Mouse (Mus musculus): Measurements from ENCODE around the gene Slc16a9.

The Slc16a9 gene

DNA sequence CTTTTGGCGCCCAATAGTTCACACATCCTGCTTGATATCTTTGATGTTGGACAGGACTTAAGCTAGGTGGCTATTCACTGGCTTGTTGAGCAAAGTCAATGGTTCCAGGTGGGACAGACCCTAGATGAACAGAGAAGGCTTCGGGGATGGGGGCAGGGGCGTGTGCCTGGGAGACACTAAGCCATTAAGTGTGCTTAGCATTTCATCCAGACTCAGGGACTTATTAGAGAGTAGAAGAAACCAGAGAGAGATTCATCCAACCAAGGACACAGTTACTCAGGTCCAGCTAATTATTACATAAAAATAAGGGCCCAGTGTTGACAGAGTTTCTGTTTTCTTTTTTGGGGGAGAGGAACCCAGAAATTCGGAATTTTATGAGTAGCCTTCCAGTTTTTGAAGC, 5.5 kb downstream of the Slc16a9 start:
- DNase-seq (ENCODE audit: low read depth, low spot score), result no peak

DNA sequence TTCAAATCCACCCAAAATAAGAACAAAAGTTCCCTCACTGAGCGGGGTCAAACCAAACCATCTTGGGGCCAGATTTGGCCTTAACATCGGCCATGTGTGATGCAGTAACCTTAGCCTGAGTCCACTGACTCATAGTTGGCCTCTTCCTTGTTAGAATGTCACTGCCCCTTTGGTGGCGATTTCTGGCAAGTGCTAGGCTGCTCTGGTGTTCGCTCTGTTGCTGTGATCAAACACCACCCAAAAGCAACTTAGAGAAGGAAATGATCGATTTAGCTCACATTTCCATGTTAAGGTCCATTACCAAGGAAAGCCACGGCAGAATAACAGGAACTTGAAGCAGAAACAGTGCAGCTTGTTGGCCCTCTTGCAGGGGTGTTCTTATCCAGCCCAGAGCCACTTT, 5.9 kb downstream of the Slc16a9 start:
- no peak for DNase-seq (ENCODE audit: low read depth, low spot score)

DNA sequence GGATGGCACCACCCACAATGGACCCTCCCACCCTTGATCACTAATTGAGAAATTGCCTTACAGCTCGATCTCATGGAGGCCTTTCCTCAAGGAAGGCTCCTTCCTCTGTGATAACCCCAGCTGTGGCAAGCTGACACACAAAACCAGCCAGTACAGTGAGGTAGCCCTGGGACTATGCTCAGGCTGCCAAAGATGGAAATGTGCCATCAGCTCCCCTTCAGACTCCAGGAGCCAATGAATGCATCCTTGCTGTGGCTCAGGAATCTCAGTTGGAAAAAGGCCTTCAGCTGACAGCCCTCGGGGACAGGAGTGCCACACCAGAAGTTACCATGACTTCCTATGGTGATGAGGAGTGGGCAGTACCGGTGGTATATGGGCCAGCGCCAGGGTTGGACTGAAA, 9.8 kb downstream of the Slc16a9 start:
- DNase-seq (ENCODE audit: low read depth, low spot score), result no peak

DNA sequence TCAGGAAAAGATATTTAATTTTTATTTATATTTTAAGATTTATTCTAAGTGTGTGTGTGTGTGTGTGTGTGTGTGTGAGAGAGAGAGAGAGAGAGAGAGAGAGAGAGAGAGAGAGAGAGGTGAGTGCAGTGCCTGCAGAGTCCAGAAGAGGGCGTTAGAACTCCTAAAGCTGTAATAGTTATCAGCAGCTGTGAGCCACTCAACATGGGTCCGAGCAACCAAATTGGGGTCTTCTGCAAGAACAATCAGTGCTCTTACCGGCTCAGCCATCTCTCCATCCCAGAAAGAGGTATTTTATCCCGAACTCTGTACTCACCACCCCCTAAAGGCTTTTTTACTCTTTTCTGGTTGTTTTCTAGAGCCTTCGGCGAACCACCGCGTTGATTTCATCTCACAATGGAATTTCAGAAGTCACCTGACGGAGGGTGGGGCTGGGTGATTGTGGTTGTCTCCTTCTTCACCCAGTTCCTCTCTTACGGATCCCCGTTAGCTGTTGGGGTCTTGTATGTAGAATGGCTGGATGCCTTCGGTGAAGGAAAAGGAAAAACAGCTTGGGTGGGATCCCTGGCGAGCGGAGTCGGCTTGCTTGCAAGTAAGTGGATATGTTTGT, 10.8 kb downstream of the Slc16a9 start:
- DNase-seq (ENCODE audit: low read depth, low spot score), result no peak

DNA sequence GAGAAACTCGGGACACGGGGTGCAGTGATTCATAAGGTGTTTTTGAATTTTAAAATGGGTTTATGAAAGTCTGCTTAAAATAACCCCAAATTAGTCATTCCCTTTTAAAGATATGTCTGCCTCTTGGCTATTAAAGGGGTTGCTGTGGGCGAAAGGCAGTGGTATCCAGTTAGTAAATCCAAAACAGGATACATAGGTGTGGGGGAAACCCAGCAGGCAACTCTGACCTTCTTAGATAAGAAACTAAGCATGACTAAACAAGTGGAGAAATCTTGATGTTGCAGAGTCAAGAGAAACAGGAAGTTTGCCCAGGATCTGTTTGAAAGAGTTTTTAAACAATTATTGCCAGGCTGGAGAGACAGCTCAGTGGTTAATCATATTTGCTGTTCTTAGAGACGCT, 12.1 kb downstream of the Slc16a9 start:
- peak; percentile 29 for DNase-seq (ENCODE audit: low read depth, low spot score)

DNA sequence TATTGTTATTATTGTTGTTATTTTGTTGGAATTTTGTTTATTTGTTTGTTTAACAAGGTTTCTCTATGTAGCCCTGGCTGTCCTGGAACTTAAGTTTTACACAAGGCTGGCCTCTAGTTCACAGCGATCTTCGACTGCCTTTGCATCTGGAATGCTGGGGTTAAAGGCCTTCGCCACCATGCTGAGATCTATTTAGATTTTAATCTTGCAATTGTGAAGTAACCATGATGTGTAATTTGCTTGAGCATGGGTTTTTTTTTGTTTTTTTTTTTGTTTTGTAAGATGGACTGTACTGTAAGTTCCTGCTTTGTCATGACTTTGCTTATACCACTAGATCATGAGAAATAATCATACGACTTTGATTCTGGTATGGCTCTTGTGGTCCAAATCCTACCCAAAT, 16.0 kb downstream of the Slc16a9 start:
- DNase-seq (ENCODE audit: low read depth, low spot score), result no peak

DNA sequence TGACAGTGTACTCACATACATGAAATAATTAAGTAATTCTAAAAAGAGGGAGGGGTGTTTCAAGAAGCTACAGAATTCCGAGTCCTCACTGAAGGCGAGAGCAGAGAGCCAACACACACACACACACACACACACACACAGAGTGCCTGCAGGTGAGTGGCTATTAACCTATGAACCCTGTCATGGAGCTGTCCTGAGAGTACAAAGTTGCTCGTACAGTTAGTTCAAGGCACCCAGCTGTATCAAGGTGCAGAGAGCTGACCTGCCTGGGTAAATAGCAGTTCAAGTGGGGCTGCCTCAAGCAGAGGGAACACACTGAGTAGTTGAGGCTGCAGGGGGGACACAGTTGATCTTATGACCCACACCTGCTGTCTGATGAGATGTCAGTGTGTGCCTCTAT, 17.2 kb downstream of the Slc16a9 start:
- no peak for DNase-seq (ENCODE audit: low read depth, low spot score)

DNA sequence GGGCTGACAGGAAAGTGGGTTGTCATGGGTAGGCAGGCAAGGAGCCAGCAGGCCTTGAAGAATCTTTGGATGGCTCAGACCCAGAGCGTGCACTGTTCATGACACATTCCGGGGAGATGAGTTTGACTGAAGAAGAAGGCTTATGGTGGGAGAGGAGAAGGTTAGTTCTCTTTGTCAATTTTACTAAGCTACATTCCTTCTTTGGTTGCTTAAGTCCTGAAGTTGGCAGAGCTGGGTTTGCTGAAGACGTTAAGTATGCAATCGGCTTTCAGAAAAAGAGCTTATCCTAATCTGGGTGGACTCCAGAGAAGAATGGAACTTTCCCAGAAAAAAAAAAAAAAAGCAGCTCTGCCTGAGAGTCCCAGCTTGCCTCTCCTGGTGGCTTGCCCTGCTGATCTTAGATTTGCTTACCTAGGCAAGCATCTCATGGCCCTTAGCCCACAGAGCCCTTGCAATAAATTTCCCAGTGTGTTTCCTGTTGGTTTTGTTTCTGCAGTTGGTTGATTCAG, 18.8 kb downstream of the Slc16a9 start:
- DNase-seq (ENCODE audit: low read depth, low spot score), result no peak

DNA sequence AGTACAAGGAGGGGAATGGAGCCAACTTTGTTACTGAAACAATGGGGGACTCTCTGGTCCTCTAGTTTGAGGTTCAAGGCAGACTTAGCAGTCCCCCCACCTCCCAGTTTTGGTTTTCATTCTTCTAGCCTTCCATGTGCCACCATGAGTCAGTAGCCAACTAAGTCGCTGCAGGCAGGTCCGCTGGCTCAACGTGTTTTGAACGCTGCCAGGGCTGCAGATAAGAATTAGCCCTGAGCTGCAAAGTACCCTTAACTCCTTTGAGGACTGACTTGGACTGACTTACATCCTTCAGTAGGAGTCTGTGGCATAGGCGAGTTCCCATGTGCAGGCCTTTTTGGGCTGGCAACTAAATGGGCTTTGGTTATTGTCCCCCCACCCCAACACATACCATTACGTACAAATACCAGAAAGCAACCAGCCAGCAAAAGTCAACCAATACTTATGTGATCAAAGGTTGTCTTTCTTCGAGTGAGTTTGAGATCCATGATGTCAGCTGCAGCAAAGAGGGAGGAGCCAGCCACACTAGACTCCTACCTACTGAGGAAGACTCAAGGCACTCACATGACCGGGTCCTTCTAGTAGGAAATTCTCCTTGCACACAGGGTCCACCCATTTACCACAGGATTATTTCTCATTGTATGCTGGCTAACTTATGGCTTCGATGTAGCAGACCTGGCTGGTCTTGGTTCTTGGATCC, 19.6 kb downstream of the Slc16a9 start:
- no peak for DNase-seq (ENCODE audit: low read depth, low spot score)

DNA sequence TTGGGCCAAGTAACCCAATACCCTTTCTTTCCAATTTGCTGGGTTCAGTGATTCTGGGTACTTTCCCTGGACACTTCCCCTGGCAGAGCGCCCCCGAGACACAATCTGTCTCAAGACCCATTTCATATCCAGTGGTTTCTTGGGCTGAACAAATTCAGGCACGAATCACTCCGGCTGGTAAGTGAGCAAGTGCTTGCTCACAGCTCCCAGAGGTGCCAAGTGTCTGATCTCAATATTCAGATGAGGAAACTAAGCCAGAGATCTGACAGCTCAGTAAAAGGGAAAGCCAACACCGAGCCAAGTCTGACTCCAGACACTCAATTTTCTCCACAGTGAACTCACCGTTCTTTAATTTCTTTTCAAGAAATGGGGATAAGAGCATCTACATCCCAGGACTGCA, 21.6 kb downstream of the Slc16a9 start:
- no peak for DNase-seq (ENCODE audit: low read depth, low spot score)

DNA sequence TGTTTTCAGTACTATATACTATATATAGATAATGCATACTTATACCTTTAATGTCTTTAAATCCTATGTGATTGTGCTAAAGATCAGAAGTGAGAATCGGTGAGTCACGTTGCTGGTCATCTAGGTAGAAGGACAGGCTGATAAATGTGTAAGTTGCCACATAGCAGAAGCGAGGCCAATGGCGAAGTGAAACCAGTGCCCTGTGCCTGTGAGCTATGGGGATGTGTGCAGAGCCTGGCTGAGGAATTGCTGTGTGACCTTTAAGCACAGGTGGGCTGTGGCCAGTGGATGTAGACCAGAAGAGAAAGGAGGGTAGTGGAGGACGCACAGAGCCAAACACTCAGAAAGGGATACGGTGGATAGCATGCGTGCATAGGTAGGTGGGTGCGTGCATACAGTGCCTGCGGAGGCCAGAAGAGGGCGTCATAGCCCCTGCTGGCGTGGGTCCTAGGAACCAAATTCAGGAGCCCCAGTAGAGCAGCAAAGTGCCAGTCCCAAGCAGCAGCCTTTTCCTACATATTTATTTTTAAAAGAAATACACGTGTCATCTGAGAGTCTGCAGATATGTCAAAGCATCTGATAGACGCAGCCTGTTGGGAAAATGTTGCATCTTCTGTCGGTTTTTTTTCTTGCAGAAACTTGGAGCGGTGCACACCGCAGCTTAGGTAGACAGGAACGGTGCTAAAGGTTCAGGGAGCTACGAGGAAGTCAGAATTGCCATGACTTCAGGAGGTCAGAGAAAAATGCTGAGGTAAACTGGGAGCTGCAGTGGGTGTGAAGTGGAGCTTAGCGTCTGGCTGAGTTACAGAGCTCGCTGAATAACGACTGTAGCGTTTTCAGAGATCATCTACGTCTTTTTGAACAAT, 23.9 kb downstream of the Slc16a9 start:
- DNase-seq (ENCODE audit: low read depth, low spot score), result peak; percentile 19

DNA sequence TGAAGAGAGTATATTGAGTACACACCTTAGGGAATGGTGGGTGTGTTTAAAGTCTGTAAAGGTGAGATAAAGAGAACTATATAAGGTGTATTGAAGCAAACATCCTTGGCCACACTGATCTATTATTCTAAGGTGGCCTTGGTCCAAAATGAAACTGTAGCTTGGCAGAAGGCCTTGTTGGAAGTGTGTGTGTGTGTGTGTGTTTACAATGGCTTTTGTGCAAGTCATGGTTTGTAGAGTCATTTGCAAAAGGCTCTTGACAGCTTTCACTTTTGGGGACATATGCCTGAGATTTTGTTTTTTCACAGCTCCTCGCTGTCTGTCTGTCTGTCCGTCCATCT, 24.5 kb downstream of the Slc16a9 start:
- no peak for DNase-seq (ENCODE audit: low read depth, low spot score)

DNA sequence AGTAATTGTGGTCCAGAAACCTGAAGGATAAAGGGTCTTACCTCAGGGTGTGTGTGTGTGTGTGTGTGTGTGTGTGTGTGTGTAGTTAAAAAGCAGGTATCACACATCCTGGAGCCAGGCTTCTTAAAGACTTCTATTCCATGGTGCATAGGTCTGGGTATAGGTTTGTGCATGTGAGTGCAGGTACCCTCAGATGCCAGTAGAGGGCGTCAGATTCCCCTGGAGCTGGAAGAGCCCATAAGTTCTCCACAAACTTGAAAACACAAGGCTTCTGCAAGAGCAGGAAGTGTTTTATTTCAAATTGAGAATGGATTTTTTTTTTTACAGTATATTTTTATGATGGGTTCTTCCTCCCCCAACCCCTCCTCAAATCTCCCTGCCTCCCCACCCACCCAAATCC, 31.8 kb downstream of the Slc16a9 start:
- DNase-seq (ENCODE audit: low read depth, low spot score), result no peak

DNA sequence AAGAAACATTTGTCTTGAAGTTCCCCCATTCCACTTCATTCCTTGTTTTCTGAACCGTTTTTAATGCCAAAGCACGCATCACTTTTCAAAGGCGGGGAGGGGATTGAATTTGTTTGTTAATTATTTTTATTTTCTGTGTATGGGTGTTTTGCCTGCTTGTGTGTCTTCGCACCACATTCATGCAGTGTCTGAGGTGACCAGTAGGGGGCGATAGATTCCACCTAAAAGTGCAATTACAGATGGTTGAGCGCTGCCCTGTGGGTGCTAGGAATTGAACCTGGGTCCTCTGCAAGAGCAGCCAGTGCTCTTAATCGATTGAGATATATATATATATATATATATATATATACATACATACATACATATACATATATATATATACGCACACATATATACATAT, 34.4 kb downstream of the Slc16a9 start:
- peak; percentile 23 for DNase-seq (ENCODE audit: low read depth, low spot score)

DNA sequence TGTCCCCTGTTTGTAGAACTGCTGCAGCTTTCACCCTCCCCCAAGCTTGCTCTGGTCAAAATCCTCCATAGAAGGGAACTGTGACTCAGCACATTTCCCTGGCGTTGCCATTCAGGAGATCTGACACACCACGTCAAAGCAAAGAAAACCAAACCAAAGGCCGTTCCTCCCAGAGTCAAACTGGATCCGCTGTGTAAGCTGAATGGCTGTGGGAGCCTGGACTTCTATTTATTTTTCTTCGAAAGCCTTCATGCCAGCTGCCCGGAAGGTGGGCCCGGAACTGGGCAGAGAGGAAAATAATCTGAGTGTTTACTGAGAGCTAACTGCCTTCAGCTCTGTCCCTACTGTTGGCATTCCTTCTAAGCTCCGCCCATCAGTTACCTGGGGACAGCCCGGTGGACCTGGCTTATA, 42.9 kb downstream of the Slc16a9 start:
- no peak for DNase-seq (ENCODE audit: low read depth, low spot score)

DNA sequence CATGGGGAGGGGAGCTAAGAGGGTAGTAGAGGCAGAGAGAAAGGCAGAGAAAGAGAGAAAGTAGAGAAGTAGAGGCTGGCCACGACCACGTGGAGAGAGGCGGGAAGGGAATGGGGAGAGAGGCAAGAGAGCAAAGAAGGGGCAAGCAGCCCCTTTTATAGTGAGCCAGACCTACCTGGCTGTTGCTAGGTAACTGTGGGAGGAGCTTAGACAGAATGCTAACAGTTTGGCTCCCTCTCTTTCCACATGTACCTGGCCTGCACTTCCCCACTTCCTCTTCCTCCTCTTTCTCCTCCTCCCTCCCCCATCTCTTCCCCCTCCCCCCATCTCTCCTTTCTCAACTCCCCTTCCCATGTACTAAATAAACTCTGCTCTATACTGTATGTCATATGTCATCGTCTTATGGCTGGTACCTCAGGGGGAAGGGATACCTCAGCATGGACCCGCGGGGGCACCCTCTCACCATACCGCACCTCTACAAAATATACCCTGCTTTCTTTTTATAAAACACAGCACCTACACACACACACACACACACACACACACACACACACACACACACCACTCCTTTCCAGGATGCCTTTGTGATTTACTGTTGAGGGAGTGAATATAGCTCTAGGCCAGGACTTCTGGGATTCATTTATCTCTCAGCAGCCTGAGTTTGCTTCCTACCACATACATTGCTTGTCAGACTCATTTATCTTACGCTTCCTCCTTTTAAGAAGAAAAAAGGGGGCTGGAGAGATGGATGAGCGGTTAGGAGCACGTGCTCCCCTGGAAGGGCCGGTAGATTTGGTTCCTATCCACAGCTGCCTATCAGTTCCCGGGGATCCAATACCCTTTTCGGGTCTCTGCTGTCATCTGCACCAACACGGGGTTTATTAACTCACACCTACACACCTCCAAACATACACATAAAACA, 43.8 kb downstream of the Slc16a9 start:
- DNase-seq (ENCODE audit: low read depth, low spot score), result no peak

DNA sequence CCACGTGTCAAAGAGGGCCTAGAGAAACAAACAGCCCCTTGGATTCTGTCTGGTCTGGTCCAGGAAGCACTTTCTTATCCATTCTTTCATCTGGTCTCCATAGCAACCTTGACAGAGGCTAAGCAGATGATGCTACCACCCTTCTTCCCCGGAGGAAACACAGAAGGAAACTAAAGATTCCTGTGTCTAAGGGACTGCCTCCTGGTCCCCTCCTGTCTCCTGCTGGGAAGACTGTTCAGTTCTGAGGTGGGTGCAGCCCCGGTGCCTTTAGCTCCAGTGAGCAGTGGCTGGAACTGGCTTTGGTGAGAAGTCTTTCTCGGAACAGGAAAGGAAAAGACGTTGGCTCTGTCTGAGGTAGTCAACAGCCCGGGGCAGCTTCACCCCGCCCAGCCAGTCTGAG, 47.1 kb downstream of the Slc16a9 start:
- DNase-seq (ENCODE audit: low read depth, low spot score), result no peak

DNA sequence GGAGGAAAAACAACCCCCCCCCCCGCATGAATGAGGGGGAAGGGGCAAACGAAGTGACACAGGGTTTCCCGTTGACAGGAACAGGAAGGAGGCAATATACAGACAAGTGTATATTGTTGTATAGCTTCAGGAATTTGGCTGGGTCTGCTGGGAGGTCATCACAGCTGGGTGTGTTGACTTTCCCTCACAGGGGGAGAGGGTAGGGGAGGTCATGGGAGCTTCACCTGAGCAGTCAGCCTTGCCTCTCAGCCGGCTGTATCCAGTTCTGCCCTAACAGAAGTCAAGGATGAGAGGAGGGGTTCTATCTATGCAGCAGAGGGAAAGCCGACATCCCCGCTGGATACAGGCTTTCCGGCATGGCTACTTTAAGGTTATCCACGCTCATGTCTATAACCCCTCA, 49.2 kb downstream of the Slc16a9 start:
- no peak for DNase-seq (ENCODE audit: low read depth, low spot score)

DNA sequence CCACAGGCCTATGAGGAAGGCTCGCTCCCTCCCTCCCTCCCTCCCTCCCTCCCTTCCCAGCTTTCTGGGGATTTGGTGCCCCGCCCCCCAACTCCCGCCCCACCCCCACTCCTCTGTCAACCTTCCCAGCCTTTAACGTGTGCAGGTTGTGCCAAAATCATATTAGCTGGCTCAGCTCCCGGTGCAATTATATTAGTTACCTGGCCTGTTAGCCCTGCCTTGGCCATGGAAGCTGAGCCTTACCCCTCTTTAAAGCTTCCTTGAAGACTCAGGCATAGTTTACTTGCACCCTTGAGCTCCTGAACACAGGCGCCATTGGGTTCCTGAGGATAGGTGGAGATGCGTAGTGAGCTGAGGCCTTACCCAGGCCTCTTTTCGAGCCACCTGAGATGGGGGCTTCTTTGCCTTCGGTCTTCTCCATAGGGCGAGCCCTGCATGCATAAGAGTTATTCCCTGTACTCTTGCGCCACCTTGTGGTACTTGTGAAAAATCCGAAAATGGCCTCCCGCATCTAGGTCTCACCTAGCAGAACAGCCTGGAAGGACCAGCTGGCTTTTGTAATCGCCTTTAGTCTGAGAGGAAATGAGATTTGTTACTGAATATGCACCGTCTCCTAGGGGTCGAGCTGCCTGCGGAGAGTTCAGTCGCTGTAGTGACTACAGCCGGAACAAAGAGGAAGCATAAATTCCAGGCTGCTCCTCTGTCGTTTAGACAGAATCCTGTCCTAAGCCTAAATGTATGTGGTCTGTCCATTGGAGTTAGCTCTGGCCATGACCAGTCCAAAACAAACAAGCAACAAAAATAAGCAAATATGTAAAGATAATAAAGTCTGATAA, 51.8 kb downstream of the Slc16a9 start:
- DNase-seq (ENCODE audit: low read depth, low spot score), result peak; percentile 81

DNA sequence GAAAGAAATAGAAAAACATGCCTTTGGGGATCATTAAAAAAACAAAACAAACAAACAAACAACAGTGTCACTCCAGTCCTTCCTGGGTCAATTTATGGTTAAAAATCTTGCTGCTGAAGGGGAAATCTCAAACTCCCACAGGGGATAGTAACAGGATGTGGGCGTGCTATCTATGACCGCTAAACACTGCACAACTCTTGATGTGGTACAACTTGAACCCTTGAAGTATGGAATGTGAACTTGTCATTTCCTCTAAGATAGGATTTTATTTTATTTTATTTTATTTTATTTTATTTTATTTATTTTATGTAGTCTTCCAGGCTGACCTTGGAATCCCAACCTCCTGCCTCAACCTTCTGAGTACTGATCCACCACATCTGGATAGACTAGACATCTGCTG, 54.2 kb downstream of the Slc16a9 start:
- no peak for DNase-seq (ENCODE audit: low read depth, low spot score)

DNA sequence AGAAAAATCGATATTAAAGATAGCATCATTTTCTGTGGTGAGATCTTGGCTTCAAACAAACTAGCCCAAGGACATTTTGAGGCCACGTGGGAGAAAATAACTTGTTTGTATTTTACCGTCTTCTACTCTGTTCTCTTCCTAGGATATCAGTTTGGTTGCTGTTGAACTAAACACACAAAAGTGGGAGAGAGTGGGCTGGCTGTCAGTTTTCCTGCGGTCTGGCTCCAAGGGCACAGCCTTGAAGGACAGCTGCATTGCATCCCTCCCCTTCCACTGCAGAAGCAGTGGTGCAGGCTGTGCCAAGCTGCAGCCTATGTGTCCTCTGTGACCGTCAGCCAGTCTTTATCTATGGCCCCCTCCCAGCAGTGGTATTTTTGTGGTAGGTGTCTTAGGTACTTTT, 54.8 kb downstream of the Slc16a9 start:
- DNase-seq (ENCODE audit: low read depth, low spot score), result no peak

Data from A20 (cell line).